Mouse (Mus musculus): ENCODE results near the gene Mrpl24. TPM values are rescaled to one million over a fixed set of nuclear protein-coding genes. Genes with fewer than 3 reads are reported as not detected.
"Not testable (repeated sequence)": the region's sequence is repeated elsewhere in the genome, so short reads cannot be mapped to it uniquely, and the experiment has no call there.

Mrpl24 gene
- polyA plus RNA-seq, 1 experiment from 2014 or later = 67.9 TPM

- not testable (repeated sequence) for H3K27me3 ChIP-seq (ENCODE audit: control insufficient read depth, insufficient read depth, low read length); H3K4me2 ChIP-seq (ENCODE audit: low read length); H3K36me3 ChIP-seq (ENCODE audit: control insufficient read depth, insufficient read depth, low read length); H3K9ac ChIP-seq (ENCODE audit: low read length); H3K9me3 ChIP-seq (ENCODE audit: control insufficient read depth, low read length); H3K4me3 ChIP-seq (ENCODE audit: control insufficient read depth in 1 of 2, insufficient read depth in 1 of 2, low read depth in 1 of 2, low read length in 2 of 2); ATAC-seq (ENCODE audit: insufficient number of reproducible peaks, insufficient read depth, low FRiP score, low read depth); H3K27ac ChIP-seq (replicated peaks in 1 of 2; ENCODE audit: control insufficient read depth in 1 of 2, insufficient read depth in 1 of 2, low read depth in 2 of 2, low read length in 2 of 2)
- H3K4me1 ChIP-seq (ENCODE audit: control insufficient read depth in 2 of 2, insufficient read depth in 2 of 2, low read length in 2 of 2) = peaks cover 2 to 12% of the 10 kb centered on the region in 2 experiments; a peak in 3 of 4 replicates
- 82% methylated on average over 4 of the region's 4 CpGs for WGBS
Observed at GRCm38 (mm10) chr3:87887400-87887799, 31.9 kb upstream of the Mrpl24 start.

GRCm38 (mm10) chr3:87891481-87891880 lies 27.8 kb upstream of the Mrpl24 start:
- Histone ChIP-seq H3K9me3 (ENCODE audit: control insufficient read depth, low read length) (peaks cover 8% of the 10 kb centered on the region; the same call in 1 of the 2 replicates), H3K36me3 (ENCODE audit: control insufficient read depth, insufficient read depth, low read length) (no peaks in the 10 kb centered on the region), H3K4me2 (ENCODE audit: low read length) (no peak overlapping the region), H3K4me1 (ENCODE audit: control insufficient read depth in 2 of 2, insufficient read depth in 2 of 2, low read length in 2 of 2) (no peaks in the 10 kb centered on the region), H3K4me3 (ENCODE audit: control insufficient read depth in 1 of 2, insufficient read depth in 1 of 2, low read depth in 1 of 2, low read length in 2 of 2) (no peak overlapping the region), H3K27me3 (ENCODE audit: control insufficient read depth, insufficient read depth, low read length) (no peaks in the 10 kb centered on the region), H3K27ac (replicated peaks in 1 of 2; ENCODE audit: control insufficient read depth in 1 of 2, insufficient read depth in 1 of 2, low read depth in 2 of 2, low read length in 2 of 2) (no peak overlapping the region), H3K9ac (ENCODE audit: low read length) (no peak overlapping the region)
- no peak for ATAC-seq (ENCODE audit: insufficient number of reproducible peaks, insufficient read depth, low FRiP score, low read depth)
- WGBS = 71% methylated on average over 3 of the region's 3 CpGs

GRCm38 (mm10) chr3:87893367-87893905 lies 25.9 kb upstream of the Mrpl24 start:
- no peak overlapping the region for H3K9ac ChIP-seq (ENCODE audit: low read length)
- H3K9me3 ChIP-seq (ENCODE audit: control insufficient read depth, low read length) = peaks cover 7% of the 10 kb centered on the region; the same call in 1 of the 2 replicates
- no peaks in the 10 kb centered on the region for H3K27me3 ChIP-seq (ENCODE audit: control insufficient read depth, insufficient read depth, low read length)
- 72% methylated on average over 3 of the region's 3 CpGs for WGBS
- no peak overlapping the region for H3K4me3 ChIP-seq (ENCODE audit: control insufficient read depth in 1 of 2, insufficient read depth in 1 of 2, low read depth in 1 of 2, low read length in 2 of 2)
- no peaks in the 10 kb centered on the region for H3K36me3 ChIP-seq (ENCODE audit: control insufficient read depth, insufficient read depth, low read length)
- no peak overlapping the region for H3K27ac ChIP-seq (replicated peaks in 1 of 2; ENCODE audit: control insufficient read depth in 1 of 2, insufficient read depth in 1 of 2, low read depth in 2 of 2, low read length in 2 of 2)
- H3K4me2 ChIP-seq (ENCODE audit: low read length) = no peak overlapping the region
- H3K4me1 ChIP-seq (ENCODE audit: control insufficient read depth in 2 of 2, insufficient read depth in 2 of 2, low read length in 2 of 2) = no peaks in the 10 kb centered on the region
- ATAC-seq (ENCODE audit: insufficient number of reproducible peaks, insufficient read depth, low FRiP score, low read depth) = no peak

- WGBS = 63% methylated on average over 3 of the region's 3 CpGs
- Histone ChIP-seq H3K4me1 (ENCODE audit: control insufficient read depth in 2 of 2, insufficient read depth in 2 of 2, low read length in 2 of 2) (no peaks in the 10 kb centered on the region), H3K4me2 (ENCODE audit: low read length) (no peak overlapping the region), H3K27me3 (ENCODE audit: control insufficient read depth, insufficient read depth, low read length) (no peaks in the 10 kb centered on the region), H3K9me3 (ENCODE audit: control insufficient read depth, low read length) (no peaks in the 10 kb centered on the region), H3K36me3 (ENCODE audit: control insufficient read depth, insufficient read depth, low read length) (no peaks in the 10 kb centered on the region), H3K4me3 (ENCODE audit: control insufficient read depth in 1 of 2, insufficient read depth in 1 of 2, low read depth in 1 of 2, low read length in 2 of 2) (no peak overlapping the region), H3K9ac (ENCODE audit: low read length) (no peak overlapping the region), H3K27ac (replicated peaks in 1 of 2; ENCODE audit: control insufficient read depth in 1 of 2, insufficient read depth in 1 of 2, low read depth in 2 of 2, low read length in 2 of 2) (no peak overlapping the region)
- ATAC-seq (ENCODE audit: insufficient number of reproducible peaks, insufficient read depth, low FRiP score, low read depth) = no peak
Observed at GRCm38 (mm10) chr3:87899266-87899665, 20.0 kb upstream of the Mrpl24 start.

GRCm38 (mm10) chr3:87899776-87900175 lies 19.5 kb upstream of the Mrpl24 start:
- Histone ChIP-seq H3K4me1 (ENCODE audit: control insufficient read depth in 2 of 2, insufficient read depth in 2 of 2, low read length in 2 of 2) (no peaks in the 10 kb centered on the region), H3K9me3 (ENCODE audit: control insufficient read depth, low read length) (no peaks in the 10 kb centered on the region), H3K4me3 (ENCODE audit: control insufficient read depth in 1 of 2, insufficient read depth in 1 of 2, low read depth in 1 of 2, low read length in 2 of 2) (no peak overlapping the region), H3K27me3 (ENCODE audit: control insufficient read depth, insufficient read depth, low read length) (no peaks in the 10 kb centered on the region), H3K36me3 (ENCODE audit: control insufficient read depth, insufficient read depth, low read length) (no peaks in the 10 kb centered on the region), H3K4me2 (ENCODE audit: low read length) (no peak overlapping the region), H3K9ac (ENCODE audit: low read length) (no peak overlapping the region), H3K27ac (replicated peaks in 1 of 2; ENCODE audit: control insufficient read depth in 1 of 2, insufficient read depth in 1 of 2, low read depth in 2 of 2, low read length in 2 of 2) (no peak overlapping the region)
- no peak for ATAC-seq (ENCODE audit: insufficient number of reproducible peaks, insufficient read depth, low FRiP score, low read depth)
- WGBS = 65% methylated on average over 3 of the region's 3 CpGs

GRCm38 (mm10) chr3:87901036-87901624 lies 18.2 kb upstream of the Mrpl24 start:
- ATAC-seq (ENCODE audit: insufficient number of reproducible peaks, insufficient read depth, low FRiP score, low read depth) = no peak
- no peak overlapping the region for H3K4me3 ChIP-seq (ENCODE audit: control insufficient read depth in 1 of 2, insufficient read depth in 1 of 2, low read depth in 1 of 2, low read length in 2 of 2)
- H3K4me1 ChIP-seq (ENCODE audit: control insufficient read depth in 2 of 2, insufficient read depth in 2 of 2, low read length in 2 of 2) = no peaks in the 10 kb centered on the region
- H3K27ac ChIP-seq (replicated peaks in 1 of 2; ENCODE audit: control insufficient read depth in 1 of 2, insufficient read depth in 1 of 2, low read depth in 2 of 2, low read length in 2 of 2) = no peak overlapping the region
- H3K9ac ChIP-seq (ENCODE audit: low read length) = no peak overlapping the region
- no peaks in the 10 kb centered on the region for H3K9me3 ChIP-seq (ENCODE audit: control insufficient read depth, low read length)
- no peaks in the 10 kb centered on the region for H3K36me3 ChIP-seq (ENCODE audit: control insufficient read depth, insufficient read depth, low read length)
- 3% methylated on average over 1 of the region's 1 CpGs for WGBS
- H3K4me2 ChIP-seq (ENCODE audit: low read length) = no peak overlapping the region
- H3K27me3 ChIP-seq (ENCODE audit: control insufficient read depth, insufficient read depth, low read length) = no peaks in the 10 kb centered on the region

GRCm38 (mm10) chr3:87901959-87902358 lies 17.3 kb upstream of the Mrpl24 start:
- not testable (repeated sequence) for H3K4me3 ChIP-seq (ENCODE audit: control insufficient read depth in 1 of 2, insufficient read depth in 1 of 2, low read depth in 1 of 2, low read length in 2 of 2); H3K4me2 ChIP-seq (ENCODE audit: low read length); H3K36me3 ChIP-seq (ENCODE audit: control insufficient read depth, insufficient read depth, low read length); H3K27ac ChIP-seq (replicated peaks in 1 of 2; ENCODE audit: control insufficient read depth in 1 of 2, insufficient read depth in 1 of 2, low read depth in 2 of 2, low read length in 2 of 2); H3K4me1 ChIP-seq (ENCODE audit: control insufficient read depth in 2 of 2, insufficient read depth in 2 of 2, low read length in 2 of 2); H3K27me3 ChIP-seq (ENCODE audit: control insufficient read depth, insufficient read depth, low read length); H3K9ac ChIP-seq (ENCODE audit: low read length); H3K9me3 ChIP-seq (ENCODE audit: control insufficient read depth, low read length); ATAC-seq (ENCODE audit: insufficient number of reproducible peaks, insufficient read depth, low FRiP score, low read depth)
- 80% methylated on average over 6 of the region's 6 CpGs for WGBS

- 64% methylated on average over 5 of the region's 5 CpGs for WGBS
- H3K27ac ChIP-seq (replicated peaks in 1 of 2; ENCODE audit: control insufficient read depth in 1 of 2, insufficient read depth in 1 of 2, low read depth in 2 of 2, low read length in 2 of 2) = no peak overlapping the region
- H3K9me3 ChIP-seq (ENCODE audit: control insufficient read depth, low read length) = no peaks in the 10 kb centered on the region
- peaks cover 11 to 14% of the 10 kb centered on the region in 2 experiments for H3K4me1 ChIP-seq (ENCODE audit: control insufficient read depth in 2 of 2, insufficient read depth in 2 of 2, low read length in 2 of 2)
- H3K9ac ChIP-seq (ENCODE audit: low read length) = no peak overlapping the region
- ATAC-seq (ENCODE audit: insufficient number of reproducible peaks, insufficient read depth, low FRiP score, low read depth) = no peak
- no peak overlapping the region for H3K4me2 ChIP-seq (ENCODE audit: low read length)
- no peaks in the 10 kb centered on the region for H3K36me3 ChIP-seq (ENCODE audit: control insufficient read depth, insufficient read depth, low read length)
- H3K27me3 ChIP-seq (ENCODE audit: control insufficient read depth, insufficient read depth, low read length) = no peaks in the 10 kb centered on the region
- H3K4me3 ChIP-seq (ENCODE audit: control insufficient read depth in 1 of 2, insufficient read depth in 1 of 2, low read depth in 1 of 2, low read length in 2 of 2) = no peak overlapping the region
Observed at GRCm38 (mm10) chr3:87903821-87904220, 15.5 kb upstream of the Mrpl24 start.

Data from heart, embryonic 14.5 days (tissue).